Mouse (Mus musculus) lung, adult 2 months (tissue): ENCODE results near the gene Inpp5a. TPM values are rescaled to one million over a fixed set of nuclear protein-coding genes. Genes with fewer than 3 reads are reported as not detected.

Source experiments
- DNase-seq: peaks from one replicate; pipeline ENCODE4 v3.0.0; 2022
- H3K4me1 ChIP-seq: fragments of 200-500 bp; 2 replicates; pipeline ENCODE4 v1.6.1; 2011; ENCODE audit warnings: low read length; ENCODE audit not compliant: control insufficient read depth, insufficient read depth
- H3K4me3 ChIP-seq: fragments of 200-500 bp; replicated peaks from 2 replicates; pipeline ENCODE3; 2011; ENCODE audit warnings: low read depth, mild to moderate bottlenecking, control low read depth, low read length; ENCODE audit errors: extremely low read depth
- CTCF ChIP-seq: fragments of 200-500 bp; IDR thresholded peaks from 2 replicates; pipeline ENCODE4 v1.5.1; 2011; ENCODE audit warnings: mild to moderate bottlenecking, low read length, control low read depth; ENCODE audit not compliant: insufficient read depth
- POLR2A ChIP-seq: fragments of 200-500 bp; IDR thresholded peaks from 2 replicates; pipeline ENCODE4 v1.6.1; 2011; ENCODE audit warnings: low read depth, mild to moderate bottlenecking, control low read depth, low read length, borderline replicate concordance; ENCODE audit errors: extremely low read depth
- WGBS: fragments of 180-500 bp; shearing (Covaris S2); methylation state at CpG from one replicate; pipeline ENCODE4 v1.1.7; 2018; 5-methylcytosine and 5-hydroxymethylcytosine counted together
- polyA plus RNA-seq: library from polyadenylated mRNA; depleted of rRNA; stranded (reverse); fragments of >200 nt; gene quantifications from 2 replicates; pipeline ENCODE4 v1.2.3, GENCODE M21; 2012

Gene Inpp5a
- polyA plus RNA-seq, 1 experiment = 61.0 TPM

DNA sequence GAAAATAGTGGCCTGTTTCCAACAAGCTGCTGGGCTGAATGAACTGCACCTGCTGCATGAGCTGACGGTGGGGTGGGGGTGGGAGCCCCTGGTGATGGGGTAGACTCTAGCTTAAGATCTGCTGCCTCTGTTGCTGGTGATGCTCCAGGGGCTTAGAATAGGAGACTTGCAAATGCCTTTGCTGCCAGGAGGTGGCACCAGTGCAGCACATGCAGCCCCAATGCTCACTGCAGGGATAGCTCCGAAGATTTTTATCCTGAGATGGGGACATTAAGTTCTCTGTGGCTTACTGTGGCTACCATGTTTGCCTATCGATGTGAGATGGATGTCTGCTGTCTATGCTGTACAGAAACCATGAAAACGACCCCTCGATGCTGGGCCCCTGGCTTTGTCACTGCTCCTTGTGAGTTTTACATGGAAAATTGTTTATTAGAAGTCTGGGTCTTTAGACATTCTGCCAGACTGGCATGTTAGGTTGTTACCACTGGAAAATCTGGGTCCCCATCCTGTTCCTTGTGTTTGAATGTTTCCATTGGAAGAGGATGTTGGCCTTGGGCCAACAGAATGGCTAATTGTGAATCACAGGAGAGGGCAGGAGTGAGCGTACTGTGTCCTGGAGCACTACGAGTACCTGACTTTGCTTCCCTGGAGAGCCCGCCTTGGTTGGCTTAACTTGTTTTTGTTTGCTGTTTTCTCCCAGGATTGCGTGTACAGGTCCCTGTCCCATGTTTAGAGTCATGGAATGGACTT is 95.5 kb downstream of the Inpp5a start:
- H3K4me3 ChIP-seq = no peak overlapping the region
- H3K4me1 ChIP-seq = no peaks in the 10 kb centered on the region
- no peak for DNase-seq
- TF ChIP-seq POLR2A (no peak), CTCF (peak; percentile 85)
- WGBS = 48% methylated on average over 9 of the region's 9 CpGs

DNA sequence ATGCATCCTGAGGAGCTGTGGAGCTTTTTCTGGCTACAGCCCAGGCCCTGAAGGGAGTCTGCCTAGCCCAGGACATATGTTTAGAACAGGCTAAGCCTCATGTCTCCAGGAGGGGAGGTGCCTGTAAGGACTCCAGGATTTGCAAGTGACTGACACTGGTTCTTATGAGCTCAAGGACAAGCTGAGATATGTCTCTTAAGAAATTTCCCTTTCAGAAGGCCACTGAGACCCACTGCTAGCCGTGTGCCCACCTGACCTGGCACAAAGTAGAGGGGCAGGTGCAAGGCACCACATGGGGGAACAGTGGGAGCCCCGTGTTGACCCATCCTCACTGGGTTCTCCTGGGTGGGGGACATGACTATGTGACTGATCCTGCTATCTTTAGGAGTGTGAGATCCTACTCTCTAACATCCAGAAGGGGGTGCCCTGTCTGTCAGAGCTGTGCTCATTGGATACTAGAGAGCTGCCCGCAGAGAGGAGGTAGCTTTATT is 100.9 kb downstream of the Inpp5a start:
- 80% methylated on average over 3 of the region's 3 CpGs for WGBS
- DNase-seq = no peak
- no peak for TF ChIP-seq POLR2A
- TF ChIP-seq CTCF = no peak
- Histone ChIP-seq H3K4me3 (no peak overlapping the region), H3K4me1 (no peaks in the 10 kb centered on the region)

DNA sequence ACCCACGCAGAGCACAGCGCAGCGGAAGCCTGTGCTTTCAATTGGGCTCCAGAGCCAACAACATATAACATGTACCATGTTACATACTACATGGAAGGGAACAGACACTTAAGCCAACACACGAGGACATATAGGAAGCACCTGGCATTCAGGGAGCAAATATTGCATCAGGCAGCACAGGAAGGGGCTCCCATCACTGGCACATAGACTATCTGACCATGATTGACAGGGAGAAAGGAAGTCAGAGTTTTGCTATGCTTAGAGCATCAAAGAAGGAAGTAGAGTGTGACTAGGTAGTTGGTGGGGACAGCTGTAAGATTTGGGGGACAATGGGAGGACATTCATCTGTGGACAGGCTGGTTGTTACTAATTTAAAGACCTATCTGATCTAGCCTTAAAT is 103.4 kb downstream of the Inpp5a start:
- no peak for DNase-seq
- WGBS = 85% methylated on average over 4 of the region's 4 CpGs
- no peak for TF ChIP-seq POLR2A
- no peak for TF ChIP-seq CTCF
- H3K4me1 ChIP-seq = no peaks in the 10 kb centered on the region
- H3K4me3 ChIP-seq = no peak overlapping the region

DNA sequence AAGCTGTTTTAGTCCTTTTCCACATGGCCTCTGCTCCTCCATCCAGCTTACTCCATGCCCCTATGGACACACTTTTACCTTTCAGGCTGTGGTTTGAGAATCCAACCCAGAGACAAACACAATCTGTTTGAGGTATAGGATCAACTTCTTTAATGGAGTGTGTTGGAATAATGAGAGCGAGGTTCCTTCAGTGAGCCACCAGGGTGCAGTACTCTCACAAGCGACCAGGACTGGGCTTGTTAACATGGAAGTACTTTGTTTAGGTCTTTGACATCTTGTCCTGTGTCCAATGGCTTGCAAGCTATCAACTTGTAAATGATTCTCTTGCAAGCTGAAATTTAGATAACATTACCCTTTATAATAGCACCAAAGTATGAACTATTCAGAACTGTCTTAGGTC is 104.0 kb downstream of the Inpp5a start:
- Histone ChIP-seq H3K4me1 (no peaks in the 10 kb centered on the region), H3K4me3 (no peak overlapping the region)
- TF ChIP-seq POLR2A = no peak
- TF ChIP-seq CTCF = 0 out of 2 replicates have a peak, but pooled peaks have one; percentile 38
- 64% methylated on average over 2 of the region's 2 CpGs for WGBS
- no peak for DNase-seq

DNA sequence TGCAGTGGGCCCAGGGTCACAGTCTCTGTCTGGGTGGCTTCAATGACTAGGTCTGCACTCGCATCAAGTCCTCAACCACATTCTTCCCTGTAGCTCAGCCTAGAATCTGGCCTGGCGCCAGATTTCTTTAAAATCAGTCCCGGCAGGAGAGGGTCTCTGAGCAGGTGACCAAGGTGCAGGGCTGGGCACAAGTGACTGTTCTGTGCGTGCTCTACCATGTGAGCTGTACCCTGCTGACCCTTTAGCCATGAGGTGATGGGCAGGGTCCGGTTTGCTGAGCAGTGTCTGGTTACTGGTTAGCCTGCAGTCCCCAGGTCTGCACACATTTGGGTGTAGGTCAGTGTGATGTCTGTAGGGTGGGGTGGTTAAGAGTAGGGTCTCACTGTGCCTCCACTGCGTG is 106.9 kb downstream of the Inpp5a start:
- WGBS = 67% methylated on average over 6 of the region's 6 CpGs
- no peak overlapping the region for H3K4me3 ChIP-seq
- no peak for DNase-seq
- H3K4me1 ChIP-seq = no peaks in the 10 kb centered on the region
- TF ChIP-seq POLR2A = no peak

DNA sequence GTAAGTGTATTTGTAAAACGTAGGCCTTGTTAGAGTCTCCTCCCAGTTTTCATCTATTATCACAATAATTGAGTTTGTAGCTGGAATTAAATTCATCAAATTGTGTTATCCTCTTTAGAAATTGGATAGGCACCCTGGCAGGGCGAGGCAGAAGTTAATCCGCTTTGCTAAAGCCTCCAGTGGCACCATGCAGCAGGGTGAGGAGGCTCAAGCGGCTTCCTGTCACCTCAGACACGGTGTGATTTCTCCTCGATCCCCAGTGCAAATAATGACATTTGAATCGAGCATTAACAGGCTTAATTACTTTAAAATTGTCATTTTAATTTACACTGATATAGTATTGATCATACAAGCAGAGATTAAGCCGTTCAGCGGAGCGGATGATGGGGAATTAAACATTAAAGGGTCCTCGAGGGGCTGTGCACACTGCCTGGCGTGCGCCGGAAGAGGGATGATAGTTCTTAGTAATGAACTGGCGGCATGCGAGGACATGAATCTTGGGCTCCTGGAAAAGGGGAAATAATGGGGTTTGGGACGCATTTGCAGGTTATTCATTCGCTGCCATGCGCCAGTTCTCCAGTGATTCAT is 109.2 kb downstream of the Inpp5a start:
- no peak for DNase-seq
- 84% methylated on average over 19 of the region's 19 CpGs for WGBS
- no peaks in the 10 kb centered on the region for H3K4me1 ChIP-seq
- TF ChIP-seq POLR2A = no peak
- TF ChIP-seq CTCF = no peak
- H3K4me3 ChIP-seq = no peak overlapping the region

DNA sequence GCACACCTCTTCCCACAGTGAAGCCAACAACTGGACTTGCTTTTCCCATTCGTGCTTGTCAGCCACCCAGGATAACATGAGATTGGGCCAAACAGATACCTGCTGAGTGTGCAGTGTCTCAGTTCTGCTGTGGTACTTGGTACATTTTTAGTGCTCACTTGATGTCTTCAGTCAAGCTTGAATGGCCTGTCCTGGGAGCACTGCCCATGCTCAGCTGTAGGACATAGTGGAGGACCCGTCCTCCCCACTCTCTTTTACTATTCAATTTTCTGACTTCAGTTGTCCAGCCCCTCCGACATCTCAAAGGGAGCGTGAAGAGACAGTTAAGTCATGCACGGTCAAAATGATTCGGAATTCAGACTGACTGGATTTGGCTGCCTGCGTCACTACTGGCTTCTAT is 115.2 kb downstream of the Inpp5a start:
- 91% methylated on average over 7 of the region's 7 CpGs for WGBS
- Histone ChIP-seq H3K4me3 (no peak overlapping the region), H3K4me1 (0 out of 2 replicates have a peak, but pooled peaks cover 3% of the 10 kb centered on the region)
- DNase-seq = no peak
- TF ChIP-seq POLR2A (no peak), CTCF (no peak)

DNA sequence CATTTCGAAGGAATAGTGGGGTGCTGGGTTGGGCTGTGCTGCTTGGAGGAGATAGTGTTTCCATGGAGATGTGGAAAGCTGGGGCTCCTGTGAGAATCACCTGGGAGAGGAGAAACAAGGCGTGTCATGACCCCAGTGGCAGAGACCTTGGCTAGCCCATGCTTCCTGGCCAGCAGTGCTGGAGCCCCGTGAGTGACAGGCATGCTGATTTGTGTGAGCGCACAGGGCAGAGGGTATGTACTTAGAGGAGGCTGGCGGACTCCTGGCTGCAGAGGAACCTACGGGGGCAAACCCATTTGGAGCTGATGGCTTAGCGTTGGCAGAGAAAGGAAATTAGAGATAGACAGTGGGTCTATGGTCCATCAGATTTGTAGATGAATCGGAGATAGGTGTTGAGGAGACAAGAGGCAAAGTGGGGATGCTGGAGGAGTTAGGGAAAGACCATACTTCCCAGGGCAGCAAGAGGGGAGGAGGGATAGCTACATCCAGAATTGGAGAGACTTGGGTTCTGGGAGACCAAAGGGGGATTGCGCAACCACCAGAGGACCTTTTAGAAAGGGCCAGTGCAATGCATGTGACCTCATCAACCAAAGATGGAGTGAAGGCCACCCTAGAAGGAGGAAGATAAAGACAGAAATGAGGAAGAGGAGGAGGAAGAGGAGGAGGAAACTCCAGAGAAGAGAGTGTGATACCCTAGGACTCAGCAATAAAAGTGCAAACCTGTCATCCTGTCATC is 117.9 kb downstream of the Inpp5a start:
- 78% methylated on average over 9 of the region's 9 CpGs for WGBS
- 0 out of 2 replicates have a peak, but pooled peaks cover 3% of the 10 kb centered on the region for H3K4me1 ChIP-seq
- no peak for DNase-seq
- H3K4me3 ChIP-seq = no peak overlapping the region
- no peak for TF ChIP-seq CTCF
- TF ChIP-seq POLR2A = no peak

DNA sequence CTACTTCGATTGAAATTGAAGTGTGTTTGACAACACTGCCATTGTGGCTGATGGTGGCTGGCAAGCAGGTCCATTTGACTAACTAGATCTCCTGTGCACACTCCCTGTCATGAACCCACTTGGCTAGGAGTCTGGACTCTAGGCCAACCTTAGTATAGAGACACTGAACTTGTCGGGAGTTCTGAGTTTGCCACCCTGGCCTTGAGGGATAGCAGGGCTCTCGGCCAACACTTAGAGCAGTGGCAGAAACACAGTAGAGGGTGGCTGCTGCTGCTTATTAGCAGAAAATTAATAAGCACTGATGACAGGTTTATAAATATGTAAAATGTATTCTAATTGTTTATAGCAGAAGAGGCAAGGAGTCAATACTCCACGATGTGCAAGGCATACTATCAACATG is 120.0 kb downstream of the Inpp5a start:
- H3K4me1 ChIP-seq = 0 out of 2 replicates have a peak, but pooled peaks cover 3% of the 10 kb centered on the region
- DNase-seq = no peak
- H3K4me3 ChIP-seq = no peak overlapping the region
- WGBS = 66% methylated on average over 4 of the region's 4 CpGs
- TF ChIP-seq CTCF (no peak), POLR2A (no peak)
